Mouse (Mus musculus) neural tube, embryonic 13.5 days (tissue): ENCODE measurements around the gene Adgrf1. TPM values are rescaled to one million over a fixed set of nuclear protein-coding genes. Genes with fewer than 3 reads are reported as not detected.
A peak's percentile ranks its signal among the peaks of the same experiment; 100 is the strongest.
"Not testable (repeated sequence)": the region's sequence is repeated elsewhere in the genome, so short reads cannot be mapped to it uniquely, and the experiment has no call there.

Source experiments
- ATAC-seq: fragments of 200-750 bp; cut with Nextera tagmentation; 2 replicates; pipeline ENCODE4 v1.8.0; 2017; ENCODE audit warnings: low read depth, mild to moderate bottlenecking, moderate TSS enrichment, moderate library complexity
- H3K27ac ChIP-seq: fragments of 300-500 bp; sonication (generic); replicated peaks from 2 replicates; pipeline ENCODE4 v1.5.1; 2015; ENCODE audit warnings: moderate library complexity, mild to moderate bottlenecking, inconsistent platforms
- H3K27me3 ChIP-seq: fragments of 300-500 bp; sonication (generic); 2 replicates; pipeline ENCODE4 v1.6.1; 2015; ENCODE audit warnings: mild to moderate bottlenecking, inconsistent platforms
- H3K36me3 ChIP-seq: fragments of 300-500 bp; sonication (generic); 2 replicates; pipeline ENCODE4 v1.6.1; 2015; ENCODE audit warnings: mild to moderate bottlenecking, inconsistent platforms
- H3K4me1 ChIP-seq: fragments of 300-500 bp; sonication (generic); replicated peaks from 2 replicates; pipeline ENCODE4 v1.6.1; 2015; ENCODE audit warnings: inconsistent platforms
- H3K4me2 ChIP-seq: fragments of 300-500 bp; sonication (generic); 2 replicates; pipeline ENCODE4 v1.6.1; 2015; ENCODE audit warnings: inconsistent platforms, mild to moderate bottlenecking, moderate library complexity
- H3K4me3 ChIP-seq: fragments of 300-500 bp; sonication (generic); 2 replicates; pipeline ENCODE4 v1.5.1; 2015; ENCODE audit warnings: mild to moderate bottlenecking, inconsistent platforms
- H3K9ac ChIP-seq: fragments of 300-500 bp; sonication (generic); 2 replicates; pipeline ENCODE4 v1.6.1; 2015; ENCODE audit warnings: moderate library complexity, mild to moderate bottlenecking, inconsistent platforms
- H3K9me3 ChIP-seq: fragments of 300-500 bp; sonication (generic); 2 replicates; pipeline ENCODE4 v1.6.1; 2016; ENCODE audit warnings: inconsistent platforms
- WGBS: fragments of 180-500 bp; shearing (Covaris S2); methylation state at CpG from one replicate; pipeline ENCODE4 v1.1.7; 2015; 5-methylcytosine and 5-hydroxymethylcytosine counted together
- polyA plus RNA-seq: library from polyadenylated mRNA; unstranded; fragments of >200 nt; fragmentation: Nextera tagmentation; extraction: Ambion mirVana; gene quantifications from 2 replicates; pipeline ENCODE4 v1.2.1, GENCODE M21; 2015

The Adgrf1 gene
- polyA plus RNA-seq, 1 experiment from 2014 or later: not detected

GRCm38 (mm10) chr17:43334074-43334473 lies 63.9 kb downstream of the Adgrf1 start:
- H3K27ac ChIP-seq: no peak overlapping the region
- H3K9ac ChIP-seq: no peak overlapping the region
- H3K4me1 ChIP-seq: peaks cover 6% of the 10 kb centered on the region; the same call in 1 of the 2 replicates
- no peaks in the 10 kb centered on the region for H3K27me3 ChIP-seq
- WGBS: 67% methylated on average over 9 of the region's 9 CpGs
- H3K4me2 ChIP-seq: no peak overlapping the region
- ATAC-seq: no peak
- H3K36me3 ChIP-seq: no peaks in the 10 kb centered on the region
- H3K4me3 ChIP-seq: no peak overlapping the region
- no peaks in the 10 kb centered on the region for H3K9me3 ChIP-seq

GRCm38 (mm10) chr17:43337643-43338042 lies 67.5 kb downstream of the Adgrf1 start:
- Histone ChIP-seq H3K27me3 (no peaks in the 10 kb centered on the region), H3K36me3 (no peaks in the 10 kb centered on the region), H3K4me3 (no peak overlapping the region), H3K9ac (no peak overlapping the region), H3K9me3 (no peaks in the 10 kb centered on the region), H3K4me1 (peaks cover 3% of the 10 kb centered on the region; the same call in 1 of the 2 replicates), H3K4me2 (no peak overlapping the region), H3K27ac (no peak overlapping the region)
- WGBS: 88% methylated on average over 2 of the region's 2 CpGs
- no peak for ATAC-seq

GRCm38 (mm10) chr17:43338279-43338678 lies 68.2 kb downstream of the Adgrf1 start:
- ATAC-seq: no peak
- no peak overlapping the region for H3K9ac ChIP-seq
- WGBS: 78% methylated on average over 3 of the region's 3 CpGs

GRCm38 (mm10) chr17:43346499-43346898 lies 76.4 kb downstream of the Adgrf1 start:
- H3K4me3 ChIP-seq, H3K9ac ChIP-seq, H3K27me3 ChIP-seq, H3K36me3 ChIP-seq, H3K4me1 ChIP-seq, H3K9me3 ChIP-seq, H3K4me2 ChIP-seq, H3K27ac ChIP-seq, ATAC-seq: not testable (repeated sequence)
- WGBS: 98% methylated on average over 2 of the region's 2 CpGs

More at GRCm38 (mm10) chr17:43338279-43338678, 68.2 kb downstream of the Adgrf1 start:
- no peak overlapping the region for H3K27ac ChIP-seq
- H3K9me3 ChIP-seq: no peaks in the 10 kb centered on the region
- H3K27me3 ChIP-seq: no peaks in the 10 kb centered on the region
- H3K4me3 ChIP-seq: no peak overlapping the region
- no peak overlapping the region for H3K4me2 ChIP-seq
- H3K4me1 ChIP-seq: no peaks in the 10 kb centered on the region
- no peaks in the 10 kb centered on the region for H3K36me3 ChIP-seq

- Histone ChIP-seq H3K27me3 (no peaks in the 10 kb centered on the region), H3K27ac (no peak overlapping the region), H3K36me3 (no peaks in the 10 kb centered on the region), H3K9me3 (no peaks in the 10 kb centered on the region), H3K4me1 (0 out of 2 replicates have a peak, but pooled peaks cover 7% of the 10 kb centered on the region), H3K9ac (no peak overlapping the region), H3K4me2 (peak overlapping the region; percentile 20; the same call in 1 of the 2 replicates), H3K4me3 (no peak overlapping the region)
- WGBS: 11% methylated on average over 9 of the region's 9 CpGs
- no peak for ATAC-seq
Observed at GRCm38 (mm10) chr17:43357902-43358539, 87.9 kb downstream of the Adgrf1 start.

GRCm38 (mm10) chr17:43359826-43360619 lies 89.9 kb downstream of the Adgrf1 start, which contains the start of gene Adgrf5:
TSS of gene Adgrf5 (plus strand) at chr17:43360451.
- ATAC-seq: no peak
- no peaks in the 10 kb centered on the region for H3K36me3 ChIP-seq
- H3K9me3 ChIP-seq: no peaks in the 10 kb centered on the region
- H3K4me3 ChIP-seq: peak within 1 kb of the TSS; percentile 11
- 0 out of 2 replicates have a peak, but pooled peaks cover 7% of the 10 kb centered on the region for H3K4me1 ChIP-seq
- no peak within 1 kb of the TSS for H3K27ac ChIP-seq
- peak within 1 kb of the TSS; percentile 13; the same call in 1 of the 2 replicates for H3K9ac ChIP-seq
- H3K4me2 ChIP-seq: peak within 1 kb of the TSS; percentile 31
- H3K27me3 ChIP-seq: no peaks in the 10 kb centered on the region
- 61% methylated on average over 16 of the region's 16 CpGs for WGBS

- WGBS: 80% methylated on average over 11 of the region's 11 CpGs
Observed at GRCm38 (mm10) chr17:43361021-43361420, 90.9 kb downstream of the Adgrf1 start.

GRCm38 (mm10) chr17:43362362-43362761 lies 92.2 kb downstream of the Adgrf1 start:
- H3K9me3 ChIP-seq: no peaks in the 10 kb centered on the region
- no peak for ATAC-seq
- 75% methylated on average over 11 of the region's 11 CpGs for WGBS
- H3K27ac ChIP-seq: no peak overlapping the region; the same call in 1 of the 2 replicates
- H3K4me1 ChIP-seq: 0 out of 2 replicates have a peak, but pooled peaks cover 7% of the 10 kb centered on the region
- no peak overlapping the region for H3K9ac ChIP-seq
- no peaks in the 10 kb centered on the region for H3K27me3 ChIP-seq
- H3K4me3 ChIP-seq: no peak overlapping the region
- no peaks in the 10 kb centered on the region for H3K36me3 ChIP-seq
- H3K4me2 ChIP-seq: 0 out of 2 replicates have a peak overlapping the region, but pooled peaks have one; percentile 14

More at GRCm38 (mm10) chr17:43361021-43361420, 90.9 kb downstream of the Adgrf1 start:
- Histone ChIP-seq H3K4me2 (peak overlapping the region; percentile 31; the same call in 1 of the 2 replicates), H3K4me3 (peak overlapping the region; percentile 11), H3K36me3 (no peaks in the 10 kb centered on the region), H3K9ac (no peak overlapping the region), H3K4me1 (0 out of 2 replicates have a peak, but pooled peaks cover 7% of the 10 kb centered on the region), H3K27me3 (no peaks in the 10 kb centered on the region), H3K9me3 (no peaks in the 10 kb centered on the region), H3K27ac (no peak overlapping the region)
- no peak for ATAC-seq

- ATAC-seq: no peak
- 0 out of 2 replicates have a peak overlapping the region, but pooled peaks have one; percentile 14 for H3K4me2 ChIP-seq
- WGBS: 73% methylated on average over 6 of the region's 6 CpGs
Observed at GRCm38 (mm10) chr17:43362881-43363280, 92.8 kb downstream of the Adgrf1 start.

GRCm38 (mm10) chr17:43363921-43364320 lies 93.8 kb downstream of the Adgrf1 start:
- H3K36me3 ChIP-seq: no peaks in the 10 kb centered on the region
- no peak overlapping the region for H3K9ac ChIP-seq
- H3K4me1 ChIP-seq: no peaks in the 10 kb centered on the region
- H3K27ac ChIP-seq: no peak overlapping the region
- no peak for ATAC-seq
- no peak overlapping the region for H3K4me3 ChIP-seq
- H3K27me3 ChIP-seq: no peaks in the 10 kb centered on the region
- H3K4me2 ChIP-seq: no peak overlapping the region
- 64% methylated on average over 6 of the region's 6 CpGs for WGBS
- H3K9me3 ChIP-seq: no peaks in the 10 kb centered on the region

More at GRCm38 (mm10) chr17:43362881-43363280, 92.8 kb downstream of the Adgrf1 start:
- Histone ChIP-seq H3K4me1 (0 out of 2 replicates have a peak, but pooled peaks cover 4% of the 10 kb centered on the region), H3K27me3 (no peaks in the 10 kb centered on the region), H3K9ac (no peak overlapping the region), H3K27ac (no peak overlapping the region; the same call in 1 of the 2 replicates), H3K9me3 (no peaks in the 10 kb centered on the region), H3K36me3 (no peaks in the 10 kb centered on the region), H3K4me3 (no peak overlapping the region)

- Histone ChIP-seq H3K9me3 (no peaks in the 10 kb centered on the region), H3K9ac (no peak overlapping the region), H3K4me3 (no peak overlapping the region), H3K36me3 (no peaks in the 10 kb centered on the region), H3K27me3 (no peaks in the 10 kb centered on the region), H3K4me1 (no peaks in the 10 kb centered on the region), H3K27ac (no peak overlapping the region), H3K4me2 (no peak overlapping the region)
- no peak for ATAC-seq
- WGBS: 86% methylated on average over 6 of the region's 6 CpGs
Observed at GRCm38 (mm10) chr17:43365297-43365696, 95.2 kb downstream of the Adgrf1 start.

GRCm38 (mm10) chr17:43366486-43366885 lies 96.4 kb downstream of the Adgrf1 start:
- no peaks in the 10 kb centered on the region for H3K36me3 ChIP-seq
- no peak overlapping the region for H3K9ac ChIP-seq
- 75% methylated on average over 9 of the region's 9 CpGs for WGBS
- H3K4me2 ChIP-seq: no peak overlapping the region
- H3K4me1 ChIP-seq: no peaks in the 10 kb centered on the region
- ATAC-seq: no peak
- H3K9me3 ChIP-seq: no peaks in the 10 kb centered on the region
- no peak overlapping the region for H3K4me3 ChIP-seq
- H3K27me3 ChIP-seq: no peaks in the 10 kb centered on the region
- no peak overlapping the region for H3K27ac ChIP-seq
